Mouse (Mus musculus) kidney, adult 2 months (tissue): ENCODE data around the gene Samm50. TPM values are rescaled to one million over a fixed set of nuclear protein-coding genes. Genes with fewer than 3 reads are reported as not detected.

Experiments
- DNase-seq: peaks from one replicate; pipeline ENCODE4 v3.0.0; 2021
- H3K27ac ChIP-seq: fragments of 200-500 bp; 2 replicates; pipeline ENCODE4 v1.5.1; 2012; ENCODE audit warnings: low read depth, low read length, control low read depth, inconsistent platforms; ENCODE audit not compliant: insufficient read depth
- H3K27me3 ChIP-seq: fragments of 200-500 bp; replicated peaks from 2 replicates; pipeline ENCODE4 v1.6.1; 2012; ENCODE audit warnings: mild to moderate bottlenecking, moderate library complexity, low read length, inconsistent platforms; ENCODE audit not compliant: control insufficient read depth, insufficient read depth
- H3K36me3 ChIP-seq: fragments of 200-500 bp; 2 replicates; pipeline ENCODE4 v1.6.1; 2012; ENCODE audit warnings: mild to moderate bottlenecking, moderate library complexity, low read length, inconsistent platforms; ENCODE audit not compliant: control insufficient read depth, insufficient read depth
- H3K4me1 ChIP-seq: fragments of 200-500 bp; 2 replicates; pipeline ENCODE4 v1.6.1; 2011; ENCODE audit warnings: low read length; ENCODE audit not compliant: control insufficient read depth, insufficient read depth
- H3K4me3 ChIP-seq: fragments of 200-500 bp; 2 replicates; pipeline ENCODE4 v1.5.1; 2011; ENCODE audit warnings: mild to moderate bottlenecking, low read depth, low read length, control low read depth; ENCODE audit not compliant: insufficient read depth
- CTCF ChIP-seq: fragments of 200-500 bp; conservative IDR thresholded peaks from 2 replicates; pipeline ENCODE4 v1.5.1; 2011; ENCODE audit warnings: low read depth, mild to moderate bottlenecking, control low read depth, low read length, moderate library complexity, mixed read lengths; ENCODE audit not compliant: insufficient read depth, insufficient read length
- POLR2A ChIP-seq: fragments of 200-500 bp; IDR thresholded peaks from one replicate; pipeline ENCODE4 v1.6.1; 2011; ENCODE audit warnings: low read depth, low read length, control low read depth
- WGBS: fragments of 180-500 bp; shearing (Covaris S2); methylation state at CpG from one replicate; pipeline ENCODE4 v1.1.7; 2018; 5-methylcytosine and 5-hydroxymethylcytosine counted together
- polyA plus RNA-seq: library from polyadenylated mRNA; depleted of rRNA; stranded (reverse); fragments of >200 nt; gene quantifications from 2 replicates; pipeline ENCODE4 v1.2.3, GENCODE M21; 2012

Samm50 gene
- polyA plus RNA-seq, 1 experiment: 22.9 TPM

GRCm38 (mm10) chr15:84217969-84218782 is 26.1 kb downstream of the Samm50 start:
- Histone ChIP-seq H3K4me1 (peaks cover 23% of the 10 kb centered on the region; the same call in 1 of the 2 replicates), H3K27ac (no peak overlapping the region), H3K4me3 (no peak overlapping the region), H3K36me3 (no peaks in the 10 kb centered on the region), H3K27me3 (no peaks in the 10 kb centered on the region)
- WGBS: 55% methylated on average over 23 of the region's 23 CpGs
- no peak for DNase-seq
- no peak for TF ChIP-seq CTCF
- TF ChIP-seq POLR2A: no peak

- TF ChIP-seq POLR2A: no peak
- TF ChIP-seq CTCF: no peak
- Histone ChIP-seq H3K36me3 (no peaks in the 10 kb centered on the region), H3K4me1 (peaks cover 23% of the 10 kb centered on the region; the same call in 1 of the 2 replicates), H3K4me3 (no peak overlapping the region), H3K27me3 (no peaks in the 10 kb centered on the region), H3K27ac (peak overlapping the region; percentile 43; the same call in 1 of the 2 replicates)
- DNase-seq: no peak
- 30% methylated on average over 9 of the region's 9 CpGs for WGBS
These were observed 26.8 kb downstream of the Samm50 start for GRCm38 (mm10) chr15:84218783-84219271.

- WGBS: 38% methylated on average over 5 of the region's 5 CpGs
- Histone ChIP-seq H3K36me3 (no peaks in the 10 kb centered on the region), H3K4me1 (peaks cover 17% of the 10 kb centered on the region; the same call in 1 of the 2 replicates), H3K27me3 (no peaks in the 10 kb centered on the region), H3K27ac (no peak overlapping the region), H3K4me3 (no peak overlapping the region)
- peak; percentile 67 for DNase-seq
- TF ChIP-seq POLR2A (no peak), CTCF (no peak)
These were observed 29.5 kb downstream of the Samm50 start for GRCm38 (mm10) chr15:84221539-84221938.

- Histone ChIP-seq H3K27ac (no peak overlapping the region), H3K27me3 (no peaks in the 10 kb centered on the region), H3K4me3 (no peak overlapping the region), H3K36me3 (no peaks in the 10 kb centered on the region), H3K4me1 (peaks cover 8% of the 10 kb centered on the region; the same call in 1 of the 2 replicates)
- TF ChIP-seq CTCF (no peak), POLR2A (no peak)
- peak; percentile 38 for DNase-seq
- WGBS: 54% methylated on average over 6 of the region's 6 CpGs
These were observed 31.4 kb downstream of the Samm50 start for GRCm38 (mm10) chr15:84223423-84223822.

- WGBS: 30% methylated on average over 10 of the region's 10 CpGs
- TF ChIP-seq CTCF (no peak), POLR2A (no peak)
- DNase-seq: no peak
- Histone ChIP-seq H3K4me1 (peaks cover 6% of the 10 kb centered on the region; the same call in 1 of the 2 replicates), H3K27ac (no peak overlapping the region), H3K36me3 (no peaks in the 10 kb centered on the region), H3K27me3 (no peaks in the 10 kb centered on the region), H3K4me3 (no peak overlapping the region)
These were observed 32.7 kb downstream of the Samm50 start for GRCm38 (mm10) chr15:84224779-84225178.

GRCm38 (mm10) chr15:84226918-84227317 is 34.9 kb downstream of the Samm50 start:
- H3K36me3 ChIP-seq: no peaks in the 10 kb centered on the region
- no peak for DNase-seq
- 86% methylated on average over 15 of the region's 15 CpGs for WGBS
- peaks cover under 1% of the 10 kb centered on the region; the same call in 1 of the 2 replicates for H3K4me1 ChIP-seq
- H3K27ac ChIP-seq: no peak overlapping the region
- H3K27me3 ChIP-seq: no peaks in the 10 kb centered on the region
- no peak overlapping the region for H3K4me3 ChIP-seq
- no peak for TF ChIP-seq POLR2A
- TF ChIP-seq CTCF: no peak

- DNase-seq: no peak
- no peaks in the 10 kb centered on the region for H3K4me1 ChIP-seq
- H3K4me3 ChIP-seq: no peak overlapping the region
- no peaks in the 10 kb centered on the region for H3K36me3 ChIP-seq
- WGBS: 47% methylated on average over 5 of the region's 5 CpGs
- TF ChIP-seq CTCF: no peak
- TF ChIP-seq POLR2A: no peak
- H3K27ac ChIP-seq: 0 out of 2 replicates have a peak overlapping the region, but pooled peaks have one; percentile 35
- H3K27me3 ChIP-seq: no peaks in the 10 kb centered on the region
These were observed 38.6 kb downstream of the Samm50 start for GRCm38 (mm10) chr15:84230661-84231060.
